ENCODE assay signal across 26 mouse cellular contexts in the genomic region with DNA sequence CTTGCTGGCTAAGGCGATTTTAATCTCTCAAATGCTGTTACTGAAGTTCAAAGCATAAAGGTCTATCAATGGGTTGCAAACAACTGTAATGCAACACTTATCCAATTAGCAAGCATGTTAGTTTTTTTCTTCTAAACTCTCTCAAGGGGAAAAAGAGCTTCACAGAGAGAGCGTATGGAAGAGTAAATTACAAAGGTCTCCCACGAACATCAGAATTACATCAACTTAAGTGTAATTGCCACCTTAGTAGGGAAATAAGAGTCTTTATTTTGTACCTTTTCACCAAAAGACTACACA.
A peak's percentile ranks its signal among the peaks of the same experiment; 100 is the strongest.
DNase-seq lines count a peak whose midpoint lies in the region; ATAC-seq and TF ChIP-seq lines count a peak whose summit lies in the region.
"Had no signal": no experiment of that assay in that cellular context is flagged by ENCODE, and none has a peak within 500 bp of the region (broad histone marks: within the 10 kb centered on the region; RNA-seq: fewer than 3 reads in every experiment).

No protein-coding gene starts in this region.

- no peak for TF ChIP-seq CTCF in kidney, postnatal 0 days (IDR thresholded peaks at IDR 0.05; ENCODE audit: low read depth)

- 23% methylated on average over 3 of the region's 3 CpGs for WGBS in embryonic facial prominence, embryonic 11.5 days
- WGBS in embryonic facial prominence, embryonic 10.5 days = 41% methylated on average over 3 of the region's 3 CpGs
- 8% methylated on average over 3 of the region's 3 CpGs for WGBS in forebrain, embryonic 12.5 days
- WGBS in forebrain, embryonic 16.5 days = 3% methylated on average over 3 of the region's 3 CpGs
- 46% methylated on average over 3 of the region's 3 CpGs for WGBS in kidney, postnatal 0 days
- 26% methylated on average over 3 of the region's 3 CpGs for WGBS in midbrain, embryonic 12.5 days
- WGBS in midbrain, embryonic 13.5 days = 27% methylated on average over 3 of the region's 3 CpGs

- peak; percentile 35 for DNase-seq in embryonic facial prominence, embryonic 11.5 days (ENCODE audit: low spot score)
- no peak for DNase-seq in embryonic facial prominence, embryonic 10.5 days (ENCODE audit: low spot score)
- DNase-seq in kidney, postnatal 0 days (ENCODE audit: low spot score) = peak; percentile 30
- DNase-seq in kidney, adult 9 months = no peak
- DNase-seq: adrenal gland, adult 8-10 months; adrenal gland, postnatal 14 days; adrenal gland, postnatal 36 days; B cell, adult 2 months; cerebellum, adult 11-12 months; cerebellum, adult 2 months; cerebellum, adult 9-10 months; cerebellum, postnatal 10 days; cerebellum, postnatal 25 days had no signal

- H3K4me2 ChIP-seq in embryonic facial prominence, embryonic 11.5 days (ENCODE audit: low read depth, low read length) = no peak overlapping the region
- no peak overlapping the region for H3K4me2 ChIP-seq in forebrain, embryonic 12.5 days
- H3K4me2 ChIP-seq in forebrain, embryonic 16.5 days (ENCODE audit: low read length) = no peak overlapping the region
- no peak overlapping the region for H3K4me2 ChIP-seq in kidney, postnatal 0 days (ENCODE audit: low read length)
- no peak overlapping the region for H3K4me2 ChIP-seq in midbrain, embryonic 12.5 days (replicated peaks)
- H3K4me2 ChIP-seq in midbrain, embryonic 13.5 days (replicated peaks) = no peak overlapping the region
- H3K4me2 ChIP-seq: embryonic facial prominence, embryonic 12.5 days; embryonic facial prominence, embryonic 15.5 days had no signal

- H3K4me1 ChIP-seq in embryonic facial prominence, embryonic 11.5 days (ENCODE audit: control insufficient read depth, insufficient read depth, low read length) = no peaks in the 10 kb centered on the region
- H3K4me1 ChIP-seq in embryonic facial prominence, embryonic 10.5 days = peaks cover 11% of the 10 kb centered on the region
- H3K4me1 ChIP-seq in forebrain, embryonic 12.5 days = peaks cover 5% of the 10 kb centered on the region; the same call in 1 of the 2 replicates
- H3K4me1 ChIP-seq in forebrain, embryonic 16.5 days (replicated peaks; ENCODE audit: control insufficient read depth, insufficient read depth, low read length) = no peaks in the 10 kb centered on the region
- no peaks in the 10 kb centered on the region for H3K4me1 ChIP-seq in kidney, postnatal 0 days (replicated peaks; ENCODE audit: insufficient read depth, low read length)
- H3K4me1 ChIP-seq in midbrain, embryonic 12.5 days = no peaks in the 10 kb centered on the region
- H3K4me1 ChIP-seq in midbrain, embryonic 13.5 days (replicated peaks) = 0 out of 2 replicates have a peak, but pooled peaks cover 5% of the 10 kb centered on the region
- H3K4me1 ChIP-seq: embryonic facial prominence, embryonic 12.5 days; embryonic facial prominence, embryonic 15.5 days had no signal

- H3K9ac ChIP-seq in embryonic facial prominence, embryonic 11.5 days (replicated peaks; ENCODE audit: low read length) = no peak overlapping the region
- H3K9ac ChIP-seq in forebrain, embryonic 12.5 days = no peak overlapping the region
- no peak overlapping the region for H3K9ac ChIP-seq in forebrain, embryonic 16.5 days (replicated peaks; ENCODE audit: low read depth, low read length)
- no peak overlapping the region for H3K9ac ChIP-seq in kidney, postnatal 0 days (ENCODE audit: low read depth, low read length)
- no peak overlapping the region for H3K9ac ChIP-seq in midbrain, embryonic 12.5 days (replicated peaks)
- no peak overlapping the region for H3K9ac ChIP-seq in midbrain, embryonic 13.5 days (replicated peaks)
- H3K9ac ChIP-seq: embryonic facial prominence, embryonic 12.5 days; embryonic facial prominence, embryonic 15.5 days had no signal

- H3K4me3 ChIP-seq in embryonic facial prominence, embryonic 11.5 days (ENCODE audit: low read depth, low read length) = no peak overlapping the region
- H3K4me3 ChIP-seq in embryonic facial prominence, embryonic 10.5 days = no peak overlapping the region
- no peak overlapping the region for H3K4me3 ChIP-seq in forebrain, embryonic 12.5 days (replicated peaks)
- H3K4me3 ChIP-seq in forebrain, embryonic 16.5 days (replicated peaks; ENCODE audit: low read length) = no peak overlapping the region
- no peak overlapping the region for H3K4me3 ChIP-seq in kidney, postnatal 0 days (replicated peaks; ENCODE audit: low read depth, low read length)
- H3K4me3 ChIP-seq in midbrain, embryonic 12.5 days = no peak overlapping the region
- H3K4me3 ChIP-seq in midbrain, embryonic 13.5 days (replicated peaks) = no peak overlapping the region
- H3K4me3 ChIP-seq: embryonic facial prominence, embryonic 12.5 days; embryonic facial prominence, embryonic 15.5 days; erythroblast, embryonic 14.5 days; forebrain, embryonic 10.5 days had no signal

- no peaks in the 10 kb centered on the region for H3K27me3 ChIP-seq in embryonic facial prominence, embryonic 11.5 days (ENCODE audit: control insufficient read depth, insufficient read depth, low read length)
- no peaks in the 10 kb centered on the region for H3K27me3 ChIP-seq in embryonic facial prominence, embryonic 10.5 days (replicated peaks; ENCODE audit: low read depth, poor library complexity, severe bottlenecking)
- peaks cover 8% of the 10 kb centered on the region for H3K27me3 ChIP-seq in forebrain, embryonic 12.5 days
- no peaks in the 10 kb centered on the region for H3K27me3 ChIP-seq in forebrain, embryonic 16.5 days (replicated peaks; ENCODE audit: control insufficient read depth, insufficient read depth, low read length)
- H3K27me3 ChIP-seq in kidney, postnatal 0 days (ENCODE audit: insufficient read depth, low read length) = no peaks in the 10 kb centered on the region
- no peaks in the 10 kb centered on the region for H3K27me3 ChIP-seq in midbrain, embryonic 12.5 days
- no peaks in the 10 kb centered on the region for H3K27me3 ChIP-seq in midbrain, embryonic 13.5 days
- H3K27me3 ChIP-seq: CH12.LX; embryonic facial prominence, embryonic 12.5 days; embryonic facial prominence, embryonic 15.5 days; Patski had no signal

- no peaks in the 10 kb centered on the region for H3K36me3 ChIP-seq in embryonic facial prominence, embryonic 11.5 days (replicated peaks; ENCODE audit: control insufficient read depth, insufficient read depth, low read depth, low read length)
- H3K36me3 ChIP-seq in embryonic facial prominence, embryonic 10.5 days (replicated peaks) = no peaks in the 10 kb centered on the region
- H3K36me3 ChIP-seq in forebrain, embryonic 12.5 days (replicated peaks) = no peaks in the 10 kb centered on the region
- H3K36me3 ChIP-seq in forebrain, embryonic 16.5 days (ENCODE audit: control insufficient read depth, insufficient read depth) = no peaks in the 10 kb centered on the region
- H3K36me3 ChIP-seq in kidney, postnatal 0 days (ENCODE audit: insufficient read depth, low read length) = no peaks in the 10 kb centered on the region
- no peaks in the 10 kb centered on the region for H3K36me3 ChIP-seq in midbrain, embryonic 12.5 days
- no peaks in the 10 kb centered on the region for H3K36me3 ChIP-seq in midbrain, embryonic 13.5 days
- H3K36me3 ChIP-seq: embryonic facial prominence, embryonic 12.5 days; embryonic facial prominence, embryonic 15.5 days; forebrain, embryonic 10.5 days; G1E had no signal

- no peak overlapping the region for H3K27ac ChIP-seq in embryonic facial prominence, embryonic 11.5 days (replicated peaks; ENCODE audit: low read depth, low read length)
- no peak overlapping the region for H3K27ac ChIP-seq in embryonic facial prominence, embryonic 10.5 days (replicated peaks)
- no peak overlapping the region for H3K27ac ChIP-seq in forebrain, embryonic 12.5 days
- no peak overlapping the region for H3K27ac ChIP-seq in forebrain, embryonic 16.5 days (ENCODE audit: low read length)
- H3K27ac ChIP-seq in kidney, postnatal 0 days = no peak overlapping the region
- no peak overlapping the region for H3K27ac ChIP-seq in midbrain, embryonic 12.5 days (replicated peaks)
- no peak overlapping the region for H3K27ac ChIP-seq in midbrain, embryonic 13.5 days
- H3K27ac ChIP-seq: embryonic facial prominence, embryonic 12.5 days; embryonic facial prominence, embryonic 15.5 days; forebrain, embryonic 10.5 days had no signal

- no peak for ATAC-seq in embryonic facial prominence, embryonic 11.5 days (replicated peaks; ENCODE audit: insufficient number of reproducible peaks, low FRiP score, low TSS enrichment, low read depth)
- 0 out of 2 replicates have a peak, but pooled peaks have one; percentile 73 for ATAC-seq in forebrain, embryonic 12.5 days (ENCODE audit: low FRiP score)
- no peak for ATAC-seq in forebrain, embryonic 16.5 days
- no peak for ATAC-seq in kidney, postnatal 0 days (replicated peaks; ENCODE audit: low FRiP score, low read depth)
- 0 out of 2 replicates have a peak, but pooled peaks have one; percentile 34 for ATAC-seq in midbrain, embryonic 12.5 days (ENCODE audit: low FRiP score, low read depth)
- ATAC-seq in midbrain, embryonic 13.5 days = no peak
- ATAC-seq: activated CD4-positive, CD25-positive, alpha-beta regulatory T cell, adult 4 months; CD4-positive, CD25-positive, alpha-beta regulatory T cell, adult 4 months; Patski had no signal

- H3K9me3 ChIP-seq in embryonic facial prominence, embryonic 11.5 days (replicated peaks; ENCODE audit: control insufficient read depth, low read length) = no peaks in the 10 kb centered on the region
- H3K9me3 ChIP-seq in embryonic facial prominence, embryonic 10.5 days = no peaks in the 10 kb centered on the region
- H3K9me3 ChIP-seq in forebrain, embryonic 12.5 days = no peaks in the 10 kb centered on the region
- H3K9me3 ChIP-seq in forebrain, embryonic 16.5 days (ENCODE audit: control insufficient read depth, low read length) = no peaks in the 10 kb centered on the region
- H3K9me3 ChIP-seq in kidney, postnatal 0 days (replicated peaks; ENCODE audit: low read length) = no peaks in the 10 kb centered on the region
- no peaks in the 10 kb centered on the region for H3K9me3 ChIP-seq in midbrain, embryonic 12.5 days
- no peaks in the 10 kb centered on the region for H3K9me3 ChIP-seq in midbrain, embryonic 13.5 days
- H3K9me3 ChIP-seq: embryonic facial prominence, embryonic 12.5 days; embryonic facial prominence, embryonic 15.5 days; forebrain, embryonic 10.5 days; G1E had no signal

Comparison
In these comparisons a context has a peak if more than half of its experiments do, and no peak if none do; other contexts are left out.
1. ATAC-seq: peak in forebrain, embryonic 12.5 days (single experiment) and midbrain, embryonic 12.5 days (single experiment); none in embryonic facial prominence, embryonic 11.5 days (single experiment), forebrain, embryonic 16.5 days (single experiment), kidney, postnatal 0 days (single experiment) and midbrain, embryonic 13.5 days (single experiment).
2. DNase-seq: peak in embryonic facial prominence, embryonic 11.5 days (single experiment) and kidney, postnatal 0 days (single experiment); none in embryonic facial prominence, embryonic 10.5 days (single experiment) and kidney, adult 9 months (single experiment).